Mouse (Mus musculus) ES-E14 (cell line): ENCODE data around the gene Tlk1.

Experiments used
- CHD2 ChIP-seq: IDR thresholded peaks from 2 replicates; pipeline ENCODE4 v1.6.1; 2014; ENCODE audit warnings: mild to moderate bottlenecking, low read depth, low read length, inconsistent platforms
- HCFC1 ChIP-seq: IDR thresholded peaks from 2 replicates; pipeline ENCODE4 v1.6.1; 2012; ENCODE audit warnings: low read length, inconsistent platforms, borderline replicate concordance; ENCODE audit not compliant: insufficient read depth
- MAFK ChIP-seq: IDR thresholded peaks from 2 replicates; pipeline ENCODE4 v1.6.1; 2014; ENCODE audit warnings: mild to moderate bottlenecking, low read depth, low read length, inconsistent platforms; ENCODE audit not compliant: insufficient read depth
- ZC3H11A ChIP-seq: IDR thresholded peaks from 2 replicates; pipeline ENCODE4 v1.6.1; 2012; ENCODE audit warnings: low read depth, mild to moderate bottlenecking, inconsistent platforms, low read length, borderline replicate concordance
- ZNF384 ChIP-seq: IDR thresholded peaks from 2 replicates; pipeline ENCODE4 v1.6.1; 2012; ENCODE audit warnings: low read depth, low read length, inconsistent platforms

DNA sequence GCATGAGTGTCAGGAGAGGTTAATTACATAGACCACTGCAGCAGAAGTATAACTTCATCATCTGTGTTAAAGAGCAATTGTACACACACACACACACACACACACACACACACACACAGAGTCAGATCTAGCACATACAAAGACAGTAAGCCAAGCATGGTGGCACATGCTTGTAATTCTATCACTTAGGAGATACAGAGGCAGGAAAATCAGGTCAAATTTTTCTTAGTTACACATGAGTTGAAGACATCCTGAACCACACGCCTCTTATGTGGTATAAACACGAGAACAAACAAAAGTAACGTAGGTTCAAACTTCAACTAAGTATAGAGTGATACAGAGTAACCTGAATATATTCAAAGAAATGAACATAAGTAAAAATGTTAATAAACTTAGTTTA, 15.6 kb downstream of the Tlk1 start:
- TF ChIP-seq ZNF384 (no peak), HCFC1 (no peak), ZC3H11A (no peak), CHD2 (no peak), MAFK (no peak)
